Mouse (Mus musculus): ENCODE data around the gene Mpzl1.

The Mpzl1 gene

GRCm38 (mm10) chr1:165655022-165655421 is 20.7 kb upstream of the Mpzl1 start:
- no peak for DNase-seq

GRCm38 (mm10) chr1:165653126-165653885 is 19.0 kb upstream of the Mpzl1 start:
- no peak for DNase-seq

- DNase-seq, result no peak
These were observed 18.2 kb upstream of the Mpzl1 start for GRCm38 (mm10) chr1:165652507-165652906.

GRCm38 (mm10) chr1:165651158-165651557 is 16.8 kb upstream of the Mpzl1 start:
- DNase-seq, result no peak

GRCm38 (mm10) chr1:165645102-165645501 is 10.8 kb upstream of the Mpzl1 start:
- DNase-seq, result no peak

- no peak for DNase-seq
These were observed 9.4 kb upstream of the Mpzl1 start for GRCm38 (mm10) chr1:165643735-165644134.

GRCm38 (mm10) chr1:165642780-165643311 is 8.5 kb upstream of the Mpzl1 start:
- DNase-seq, result peak; percentile 62

GRCm38 (mm10) chr1:165641786-165642771 is 7.7 kb upstream of the Mpzl1 start:
- DNase-seq, result peak; percentile 90

GRCm38 (mm10) chr1:165641271-165641771 is 7.0 kb upstream of the Mpzl1 start:
- peak; percentile 73 for DNase-seq

GRCm38 (mm10) chr1:165636289-165636688 is 2.0 kb upstream of the Mpzl1 start:
- no peak for DNase-seq

GRCm38 (mm10) chr1:165635055-165635897 is 938 bp upstream of the Mpzl1 start:
- no peak for DNase-seq

GRCm38 (mm10) chr1:165633345-165633744 is 993 bp downstream of the Mpzl1 start:
- no peak for DNase-seq

- DNase-seq, result peak; percentile 74
These were observed 3.2 kb downstream of the Mpzl1 start for GRCm38 (mm10) chr1:165631136-165631535.

GRCm38 (mm10) chr1:165629975-165630374 is 4.4 kb downstream of the Mpzl1 start:
- DNase-seq, result peak; percentile 42

- no peak for DNase-seq
These were observed 5.7 kb downstream of the Mpzl1 start for GRCm38 (mm10) chr1:165628603-165629002.

- no peak for DNase-seq
These were observed 8.4 kb downstream of the Mpzl1 start for GRCm38 (mm10) chr1:165625896-165626295.

GRCm38 (mm10) chr1:165625058-165625457 is 9.3 kb downstream of the Mpzl1 start:
- DNase-seq, result no peak

- no peak for DNase-seq
These were observed 16.1 kb downstream of the Mpzl1 start for GRCm38 (mm10) chr1:165618201-165618624.

GRCm38 (mm10) chr1:165617166-165617891 is 17.0 kb downstream of the Mpzl1 start:
- DNase-seq, result no peak

GRCm38 (mm10) chr1:165616652-165617051 is 17.7 kb downstream of the Mpzl1 start:
- no peak for DNase-seq

GRCm38 (mm10) chr1:165614793-165615192 is 19.5 kb downstream of the Mpzl1 start:
- DNase-seq, result no peak

- DNase-seq, result no peak
These were observed 20.4 kb downstream of the Mpzl1 start for GRCm38 (mm10) chr1:165613926-165614325.

Measured in cerebellum, adult 11 months (tissue).